Mouse (Mus musculus) small intestine, adult 2 months (tissue): ENCODE measurements around the gene Ikzf3.

Source experiments
- CTCF ChIP-seq: fragments of 200-500 bp; IDR thresholded peaks from 2 replicates; pipeline ENCODE4 v1.5.1; 2012; ENCODE audit warnings: low read depth, mild to moderate bottlenecking, control low read depth, inconsistent platforms, low read length, moderate library complexity, mixed read lengths; ENCODE audit not compliant: insufficient replicate concordance, insufficient read length; ENCODE audit errors: extremely low read depth
- POLR2A ChIP-seq: fragments of 200-500 bp; IDR thresholded peaks from 2 replicates; pipeline ENCODE4 v1.6.1; 2012; ENCODE audit warnings: low read depth, mild to moderate bottlenecking, control low read depth, inconsistent platforms, low read length, moderate library complexity

DNA sequence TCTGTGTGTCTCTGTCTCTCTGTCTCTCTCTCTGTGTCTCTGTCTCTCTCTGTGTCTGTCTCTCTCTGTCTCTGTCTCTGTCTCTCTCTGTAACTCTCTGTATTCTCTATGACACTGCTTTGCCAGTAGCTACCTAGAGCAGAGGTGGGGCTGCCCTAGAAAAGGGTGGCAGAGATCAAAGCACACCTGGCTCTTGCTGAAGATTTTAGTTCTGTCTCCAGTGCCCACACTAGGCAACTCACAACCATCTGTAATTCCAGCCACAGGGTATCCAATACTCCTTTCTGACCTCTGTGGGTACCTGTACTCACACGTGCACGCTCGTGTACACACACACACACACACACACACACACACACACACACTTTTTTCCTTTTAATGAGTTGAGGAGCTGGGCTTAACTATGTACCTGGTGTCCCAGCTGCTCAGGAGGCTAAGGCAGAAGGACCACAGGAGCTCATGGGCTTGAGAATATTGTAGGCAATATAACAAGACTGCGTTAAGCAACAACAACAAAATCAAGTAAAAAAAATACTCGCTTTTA is 50.6 kb downstream of the Ikzf3 start:
- TF ChIP-seq CTCF (no peak), POLR2A (no peak)
